Mouse (Mus musculus) splenic B cell, adult 2 months (primary cell): ENCODE measurements around the gene Cct8l1.

ENCODE experiments used
- DNase-seq: peaks from one replicate; pipeline ENCODE4 v3.0.0-alpha.2; 2011; ENCODE audit warnings: low read depth, low spot score
- H3K27me3 ChIP-seq: 2 replicates; pipeline ENCODE4 v1.6.1; 2012; ENCODE audit warnings: mild to moderate bottlenecking, low read length, moderate library complexity, mixed read lengths; ENCODE audit not compliant: control insufficient read depth, poor library complexity, insufficient read depth, severe bottlenecking
- H3K36me3 ChIP-seq: 2 replicates; pipeline ENCODE4 v1.6.1; 2012; ENCODE audit warnings: mild to moderate bottlenecking, low read length, moderate library complexity, mixed read lengths; ENCODE audit not compliant: control insufficient read depth, poor library complexity, insufficient read depth, severe bottlenecking

Cct8l1 gene

GRCm38 (mm10) chr5:25540921-25541320 is 25.1 kb downstream of the Cct8l1 start:
- Histone ChIP-seq H3K27me3 (no peaks in the 10 kb centered on the region; the same call in 1 of the 2 replicates), H3K36me3 (no peaks in the 10 kb centered on the region)
- DNase-seq: no peak

- no peaks in the 10 kb centered on the region for H3K27me3 ChIP-seq
- H3K36me3 ChIP-seq: no peaks in the 10 kb centered on the region
- no peak for DNase-seq
These were observed 25.8 kb downstream of the Cct8l1 start for GRCm38 (mm10) chr5:25541661-25542060.

GRCm38 (mm10) chr5:25544061-25544460 is 28.2 kb downstream of the Cct8l1 start:
- Histone ChIP-seq H3K27me3 (no peaks in the 10 kb centered on the region), H3K36me3 (no peaks in the 10 kb centered on the region)
- DNase-seq: no peak

GRCm38 (mm10) chr5:25544566-25544965 is 28.7 kb downstream of the Cct8l1 start:
- Histone ChIP-seq H3K36me3 (no peaks in the 10 kb centered on the region), H3K27me3 (no peaks in the 10 kb centered on the region)
- DNase-seq: no peak

- DNase-seq: no peak
- Histone ChIP-seq H3K36me3 (no peaks in the 10 kb centered on the region), H3K27me3 (no peaks in the 10 kb centered on the region)
These were observed 31.0 kb downstream of the Cct8l1 start for GRCm38 (mm10) chr5:25546912-25547311.

GRCm38 (mm10) chr5:25550912-25551311 is 35.0 kb downstream of the Cct8l1 start:
- Histone ChIP-seq H3K27me3 (no peaks in the 10 kb centered on the region), H3K36me3 (no peaks in the 10 kb centered on the region)
- no peak for DNase-seq

- H3K27me3 ChIP-seq: no peaks in the 10 kb centered on the region
- H3K36me3 ChIP-seq: no peaks in the 10 kb centered on the region
- DNase-seq: no peak
These were observed 38.3 kb downstream of the Cct8l1 start for GRCm38 (mm10) chr5:25554210-25554609.

- DNase-seq: no peak
- no peaks in the 10 kb centered on the region for H3K27me3 ChIP-seq
- H3K36me3 ChIP-seq: no peaks in the 10 kb centered on the region
These were observed 38.8 kb downstream of the Cct8l1 start for GRCm38 (mm10) chr5:25554689-25555088.

GRCm38 (mm10) chr5:25555684-25556083 is 39.8 kb downstream of the Cct8l1 start:
- Histone ChIP-seq H3K36me3 (no peaks in the 10 kb centered on the region), H3K27me3 (no peaks in the 10 kb centered on the region)
- no peak for DNase-seq

GRCm38 (mm10) chr5:25556363-25556762 is 40.5 kb downstream of the Cct8l1 start:
- Histone ChIP-seq H3K27me3 (no peaks in the 10 kb centered on the region), H3K36me3 (no peaks in the 10 kb centered on the region)
- no peak for DNase-seq
